Mouse (Mus musculus) heart, embryonic 14.5 days (tissue): ENCODE results near the gene Tsc2. TPM values are rescaled to one million over a fixed set of nuclear protein-coding genes. Genes with fewer than 3 reads are reported as not detected.

ENCODE experiments used
- ATAC-seq: fragments of 200-750 bp; cut with Nextera tagmentation; 2 replicates; pipeline ENCODE4 v1.8.0; 2017; ENCODE audit warnings: low read depth, moderate TSS enrichment; ENCODE audit not compliant: insufficient number of reproducible peaks, insufficient read depth, low FRiP score
- H3K27ac ChIP-seq, 2 experiments: fragments of 200-500 bp in 1 of 2; fragments of 300-500 bp in 1 of 2; sonication (generic) in 1 of 2; replicated peaks in 1 of 2; 2 replicates each; pipeline ENCODE4 v1.5.1; 2012 to 2014; ENCODE audit warnings: low read depth in 2 of 2, low read length in 2 of 2, control low read depth in 1 of 2, mild to moderate bottlenecking in 1 of 2, mixed read lengths in 1 of 2; ENCODE audit not compliant: control insufficient read depth in 1 of 2, insufficient read depth in 1 of 2
- H3K27me3 ChIP-seq: fragments of 300-500 bp; sonication (generic); 2 replicates; pipeline ENCODE4 v1.6.1; 2014; ENCODE audit warnings: mild to moderate bottlenecking, low read length, control low read depth; ENCODE audit not compliant: control insufficient read depth, insufficient read depth
- H3K36me3 ChIP-seq: fragments of 300-500 bp; sonication (generic); 2 replicates; pipeline ENCODE4 v1.6.1; 2014; ENCODE audit warnings: mild to moderate bottlenecking, control low read depth, low read length, mixed read lengths; ENCODE audit not compliant: control insufficient read depth, insufficient read depth
- H3K4me1 ChIP-seq, 2 experiments: fragments of 200-500 bp in 1 of 2; fragments of 300-500 bp in 1 of 2; sonication (generic) in 1 of 2; 2 replicates each; pipeline ENCODE4 v1.6.1; 2012 to 2014; ENCODE audit warnings: low read length in 2 of 2, control low read depth in 1 of 2, mixed read lengths in 1 of 2; ENCODE audit not compliant: control insufficient read depth in 2 of 2, insufficient read depth in 2 of 2
- H3K4me2 ChIP-seq: fragments of 300-500 bp; sonication (generic); 2 replicates; pipeline ENCODE4 v1.6.1; 2014; ENCODE audit warnings: mild to moderate bottlenecking, low read length
- H3K4me3 ChIP-seq, 2 experiments: fragments of 200-500 bp in 1 of 2; fragments of 300-500 bp in 1 of 2; sonication (generic) in 1 of 2; 2 replicates each; pipeline ENCODE4 v1.5.1; 2012 to 2014; ENCODE audit warnings: low read length in 2 of 2, mild to moderate bottlenecking in 2 of 2, control low read depth in 1 of 2, low read depth in 1 of 2, moderate library complexity in 1 of 2; ENCODE audit not compliant: control insufficient read depth in 1 of 2, insufficient read depth in 1 of 2
- H3K9ac ChIP-seq: fragments of 300-500 bp; sonication (generic); 2 replicates; pipeline ENCODE4 v1.6.1; 2014; ENCODE audit warnings: mild to moderate bottlenecking, low read length
- H3K9me3 ChIP-seq: fragments of 300-500 bp; sonication (generic); 2 replicates; pipeline ENCODE4 v1.6.1; 2016; ENCODE audit warnings: low read length, control low read depth; ENCODE audit not compliant: control insufficient read depth
- WGBS: fragments of 180-500 bp; shearing (Covaris S2); extraction: QIAGEN DNeasy Blood & Tissue Kit; methylation state at CpG from one replicate; pipeline ENCODE4 v1.1.7; 2014; 5-methylcytosine and 5-hydroxymethylcytosine counted together
- microRNA-seq: library from miRNA; unstranded; fragments of <30 nt; microRNA quantifications from one replicate; pipeline ENCODE4, GENCODE M21; 2016
- polyA plus RNA-seq: library from polyadenylated mRNA; unstranded; fragments of >200 nt; fragmentation: Nextera tagmentation; extraction: Ambion mirVana; gene quantifications from 2 replicates; pipeline ENCODE4 v1.2.1, GENCODE M21; 2014

Gene Tsc2
- polyA plus RNA-seq, 1 experiment from 2014 or later = 51.1 TPM

GRCm38 (mm10) chr17:24546234-24546633 is 86.2 kb downstream of the Tsc2 start:
- no peak overlapping the region for H3K9ac ChIP-seq
- WGBS = 75% methylated on average over 3 of the region's 3 CpGs
- no peak overlapping the region for H3K4me3 ChIP-seq
- H3K9me3 ChIP-seq = no peaks in the 10 kb centered on the region
- peaks cover 7 to 14% of the 10 kb centered on the region in 2 experiments for H3K4me1 ChIP-seq
- no peak overlapping the region for H3K27ac ChIP-seq
- no peak overlapping the region for H3K4me2 ChIP-seq
- H3K36me3 ChIP-seq = no peaks in the 10 kb centered on the region
- no peak for ATAC-seq
- no peaks in the 10 kb centered on the region for H3K27me3 ChIP-seq

Small RNAs within 50 kb of the gene (microRNA-seq; reads per million reads assigned to microRNA genes)
- not detected for gene Gm24589

Other genes with a start within 250 kb of the Tsc2 start
- gene Rnps1, start 218.1 kb downstream of the Tsc2 start, polyA plus RNA-seq = 196 and 203 TPM in 2 replicates
- 283 and 294 TPM in 2 replicates for gene Eci1, start 206.0 kb downstream of the Tsc2 start, polyA plus RNA-seq
- 1.5 and 2.4 TPM in 2 replicates for gene Dnase1l2, start 189.5 kb downstream of the Tsc2 start, polyA plus RNA-seq
- 16.0 and 17.6 TPM in 2 replicates for gene E4f1, start 162.3 kb downstream of the Tsc2 start, polyA plus RNA-seq
- 65.7 and 66.6 TPM in 2 replicates for gene Pgp, start 162.2 kb downstream of the Tsc2 start, polyA plus RNA-seq
- not detected in 2 replicates for gene Bricd5, start 158.7 kb downstream of the Tsc2 start, polyA plus RNA-seq
- gene Mlst8, start 153.6 kb downstream of the Tsc2 start, polyA plus RNA-seq = 15.2 and 17.5 TPM in 2 replicates
- 0.26 and 0.62 TPM in 2 replicates for gene Caskin1, start 144.0 kb downstream of the Tsc2 start, polyA plus RNA-seq
- gene Traf7, start 104.7 kb downstream of the Tsc2 start, polyA plus RNA-seq = 68.8 and 74.4 TPM in 2 replicates
- gene Rab26, start 98.4 kb downstream of the Tsc2 start, polyA plus RNA-seq = 1.7 and 1.9 TPM in 2 replicates
- 16.8 and 18.0 TPM in 2 replicates for gene Pkd1, start 82.8 kb downstream of the Tsc2 start, polyA plus RNA-seq
- 7.3 and 7.7 TPM in 2 replicates for gene Nthl1, start 50 bp upstream of the Tsc2 start, polyA plus RNA-seq
- 59.6 and 60.9 TPM in 2 replicates for gene Slc9a3r2, start 17.7 kb upstream of the Tsc2 start, polyA plus RNA-seq
- gene Npw, start 25.8 kb upstream of the Tsc2 start, polyA plus RNA-seq = not detected in 2 replicates
- gene Zfp598, start 37.1 kb upstream of the Tsc2 start, polyA plus RNA-seq = 18.4 and 19.4 TPM in 2 replicates
- 0.42 and 0.69 TPM in 2 replicates for gene Syngr3, start 57.3 kb upstream of the Tsc2 start, polyA plus RNA-seq
- 29.3 and 29.7 TPM in 2 replicates for gene Gfer, start 63.5 kb upstream of the Tsc2 start, polyA plus RNA-seq
- 0.68 and 1.1 TPM in 2 replicates for gene Noxo1, start 63.6 kb upstream of the Tsc2 start, polyA plus RNA-seq
- 39.2 and 40.2 TPM in 2 replicates for gene Tbl3, start 75.0 kb upstream of the Tsc2 start, polyA plus RNA-seq
- gene Rnf151, start 85.4 kb upstream of the Tsc2 start, polyA plus RNA-seq = not detected in 2 replicates
- 919 and 1,010 TPM in 2 replicates for gene Rps2, start 85.5 kb upstream of the Tsc2 start, polyA plus RNA-seq
- gene Ndufb10, start 91.8 kb upstream of the Tsc2 start, polyA plus RNA-seq = 556 and 564 TPM in 2 replicates
- 1.3 and 1.7 TPM in 2 replicates for gene Rpl3l, start 95.2 kb upstream of the Tsc2 start, polyA plus RNA-seq
- 26.8 and 27.2 TPM in 2 replicates for gene Msrb1, start 104.0 kb upstream of the Tsc2 start, polyA plus RNA-seq
- gene Hs3st6, start 120.4 kb upstream of the Tsc2 start, polyA plus RNA-seq = 0.18 and 0.43 TPM in 2 replicates
- not detected in 2 replicates for gene Meiob, start 171.7 kb upstream of the Tsc2 start, polyA plus RNA-seq
- 62.7 and 68.4 TPM in 2 replicates for gene Hagh, start 207.5 kb upstream of the Tsc2 start, polyA plus RNA-seq
- 46.5 and 47.2 TPM in 2 replicates for gene Fahd1, start 217.7 kb upstream of the Tsc2 start, polyA plus RNA-seq
- gene Igfals, start 233.4 kb upstream of the Tsc2 start, polyA plus RNA-seq = not detected in 2 replicates